14 mouse cellular contexts compared by ENCODE assay signal in genomic region chr2:115897559-115897958, GRCm38 (mm10).
DNase-seq lines count a peak whose midpoint lies in the region; ATAC-seq and TF ChIP-seq lines count a peak whose summit lies in the region.
"Had no signal": no experiment of that assay in that cellular context is flagged by ENCODE, and none has a peak within 500 bp of the region (broad histone marks: within the 10 kb centered on the region; RNA-seq: fewer than 3 reads in every experiment).

No protein-coding gene starts in this region.

- H3K9me3 ChIP-seq in neural tube, embryonic 11.5 days (ENCODE audit: control insufficient read depth, low read length): no peaks in the 10 kb centered on the region
- no peaks in the 10 kb centered on the region for H3K9me3 ChIP-seq in hindbrain, postnatal 0 days (ENCODE audit: low read length)
- no peaks in the 10 kb centered on the region for H3K9me3 ChIP-seq in neural tube, embryonic 15.5 days (replicated peaks)
- H3K9me3 ChIP-seq: heart, embryonic 15.5 days; limb, embryonic 15.5 days had no signal

- H3K36me3 ChIP-seq in neural tube, embryonic 11.5 days (ENCODE audit: control insufficient read depth, insufficient read depth, low read length): no peaks in the 10 kb centered on the region; the same call in 1 of the 2 replicates
- H3K36me3 ChIP-seq in hindbrain, postnatal 0 days (ENCODE audit: insufficient read depth, low read length): no peaks in the 10 kb centered on the region
- H3K36me3 ChIP-seq in neural tube, embryonic 15.5 days: no peaks in the 10 kb centered on the region
- H3K36me3 ChIP-seq: heart, embryonic 15.5 days; limb, embryonic 15.5 days had no signal

- H3K27me3 ChIP-seq in neural tube, embryonic 11.5 days (ENCODE audit: control insufficient read depth, insufficient read depth, low read length): no peaks in the 10 kb centered on the region
- no peaks in the 10 kb centered on the region for H3K27me3 ChIP-seq in hindbrain, postnatal 0 days (ENCODE audit: insufficient read depth, low read length)
- H3K27me3 ChIP-seq in neural tube, embryonic 15.5 days (replicated peaks): no peaks in the 10 kb centered on the region
- H3K27me3 ChIP-seq: heart, embryonic 15.5 days had no signal

- no peak overlapping the region for H3K9ac ChIP-seq in neural tube, embryonic 11.5 days (ENCODE audit: low read length)
- no peak overlapping the region for H3K9ac ChIP-seq in hindbrain, postnatal 0 days (replicated peaks; ENCODE audit: low read length)
- no peak overlapping the region for H3K9ac ChIP-seq in neural tube, embryonic 15.5 days (replicated peaks)
- H3K9ac ChIP-seq: heart, embryonic 15.5 days; limb, embryonic 15.5 days had no signal

- H3K4me2 ChIP-seq in neural tube, embryonic 11.5 days (ENCODE audit: low read depth): no peak overlapping the region
- H3K4me2 ChIP-seq in hindbrain, postnatal 0 days (ENCODE audit: low read depth, low read length): no peak overlapping the region
- peak overlapping the region; percentile 25 for H3K4me2 ChIP-seq in neural tube, embryonic 15.5 days
- H3K4me2 ChIP-seq: heart, embryonic 15.5 days; limb, embryonic 15.5 days had no signal

- no peak overlapping the region for H3K4me3 ChIP-seq in neural tube, embryonic 11.5 days (ENCODE audit: low read depth, low read length)
- no peak overlapping the region for H3K4me3 ChIP-seq in hindbrain, postnatal 0 days (ENCODE audit: low read length)
- no peak overlapping the region for H3K4me3 ChIP-seq in neural tube, embryonic 15.5 days (replicated peaks)
- H3K4me3 ChIP-seq: heart, embryonic 15.5 days; limb, embryonic 15.5 days had no signal

- WGBS in neural tube, embryonic 11.5 days: 34% methylated on average over 5 of the region's 5 CpGs
- WGBS in hindbrain, postnatal 0 days: 19% methylated on average over 5 of the region's 5 CpGs
- WGBS in neural tube, embryonic 15.5 days: 7% methylated on average over 5 of the region's 5 CpGs

- peak overlapping the region; percentile 34; the same call in 1 of the 2 replicates for H3K27ac ChIP-seq in neural tube, embryonic 11.5 days (ENCODE audit: low read depth, low read length)
- H3K27ac ChIP-seq in hindbrain, postnatal 0 days: no peak overlapping the region; the same call in 1 of the 2 replicates
- peak overlapping the region; percentile 65 for H3K27ac ChIP-seq in neural tube, embryonic 15.5 days (replicated peaks)
- H3K27ac ChIP-seq: limb, embryonic 15.5 days had no signal

- no peak for TF ChIP-seq CTCF in hindbrain, postnatal 0 days (IDR thresholded peaks at IDR 0.05; ENCODE audit: low read depth)

- 0 out of 2 replicates have a peak, but pooled peaks have one; percentile 35 for ATAC-seq in frontal cortex, adult (ENCODE audit: low TSS enrichment)
- ATAC-seq in neural tube, embryonic 11.5 days (ENCODE audit: insufficient read depth, low FRiP score, low TSS enrichment): peak; percentile 65
- 0 out of 2 replicates have a peak, but pooled peaks have one; percentile 25 for ATAC-seq in hindbrain, postnatal 0 days
- peak; percentile 70 for ATAC-seq in neural tube, embryonic 15.5 days (ENCODE audit: low FRiP score)
- ATAC-seq: lung, postnatal 0 days had no signal

- no peak for DNase-seq in frontal cortex, postnatal 14 days (ENCODE audit: low spot score in 2 of 2)
- DNase-seq in neural tube, embryonic 11.5 days (ENCODE audit: low spot score): no peak
- no peak for DNase-seq in neural tube, embryonic 10.5 days (ENCODE audit: extremely low spot score, low spot score)
- peak; percentile 68 for DNase-seq in hindbrain, postnatal 0 days (ENCODE audit: low spot score)
- no peak for DNase-seq in layer of hippocampus, adult 18-20 months (ENCODE audit: low spot score in 2 of 2)
- DNase-seq in lung, postnatal 10 days: no peak
- DNase-seq: cerebellum, postnatal 36 days; gastrocnemius, postnatal 36 days; kidney, adult 18-20 months had no signal

- H3K4me1 ChIP-seq in neural tube, embryonic 11.5 days (ENCODE audit: control insufficient read depth, insufficient read depth, low read length): peaks cover 34% of the 10 kb centered on the region
- peaks cover 15% of the 10 kb centered on the region; the same call in 1 of the 2 replicates for H3K4me1 ChIP-seq in hindbrain, postnatal 0 days (ENCODE audit: insufficient read depth, low read length)
- H3K4me1 ChIP-seq in neural tube, embryonic 15.5 days: peaks cover 42% of the 10 kb centered on the region
